Mouse (Mus musculus): Measurements from ENCODE around the gene Klk1.
A peak's percentile ranks its signal among the peaks of the same experiment; 100 is the strongest.

The Klk1 gene

DNA sequence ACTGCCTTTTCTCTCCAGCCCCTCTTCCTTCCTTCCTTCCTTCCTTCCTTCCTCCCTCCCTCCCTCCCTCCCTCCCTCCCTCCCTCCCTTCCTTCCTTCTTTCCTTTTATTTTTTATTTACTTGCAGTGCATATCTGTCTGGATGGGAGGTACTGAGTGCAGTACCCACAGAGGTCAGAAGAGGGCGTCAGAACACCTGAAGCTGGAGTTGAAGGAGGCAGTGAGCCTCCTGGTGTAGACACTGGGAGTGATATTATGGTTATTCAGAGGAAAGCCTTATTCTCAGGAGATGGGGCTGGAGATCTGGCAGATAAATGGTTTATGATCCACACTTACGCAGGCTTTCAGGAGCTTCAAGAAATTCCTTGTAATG, 52.1 kb downstream of the Klk1 start:
- Histone ChIP-seq H3K4me3 (replicated peaks; ENCODE audit: low read length) (no peak overlapping the region), H3K4me1 (replicated peaks; ENCODE audit: low read depth, low read length) (peaks cover 48% of the 10 kb centered on the region), H3K9me3 (ENCODE audit: low read length) (no peaks in the 10 kb centered on the region), H3K36me3 (ENCODE audit: insufficient read depth, low read length) (no peaks in the 10 kb centered on the region), H3K27me3 (ENCODE audit: insufficient read depth, low read length) (no peaks in the 10 kb centered on the region)
- TF ChIP-seq POU5F1 (IDR thresholded peaks at IDR 0.05; ENCODE audit: borderline replicate concordance, low read length) = no peak
- TF ChIP-seq CTCF (conservative IDR thresholded peaks at IDR 0.05; ENCODE audit: low read length) = peak; percentile 51
- TF ChIP-seq NANOG (IDR thresholded peaks at IDR 0.05; ENCODE audit: borderline replicate concordance, low read length) = no peak
